Mouse (Mus musculus): Measurements from ENCODE around the gene Fnbp1. TPM values are rescaled to one million over a fixed set of nuclear protein-coding genes. Genes with fewer than 3 reads are reported as not detected.

Fnbp1 gene
- polyA plus RNA-seq, 2 experiments from 2014 or later, result 78.2 to 90.0 TPM

Other genes starting within 250 kb of the Fnbp1 start
- gene Ptges, start 212.1 kb downstream of the Fnbp1 start, polyA plus RNA-seq (2017; shearing (Covaris generic)), result not detected
- gene Tor1b, start 189.0 kb downstream of the Fnbp1 start, polyA plus RNA-seq (2017; shearing (Covaris generic)), result 10 to 100 TPM; 24.5 to 25.6 TPM
- gene Tor1a, start 174.1 kb downstream of the Fnbp1 start, polyA plus RNA-seq (2017; shearing (Covaris generic)), result 10 to 100 TPM; 66.2 to 86.1 TPM
- 100 to 1,000 TPM in 1 of 2 experiments, 10 to 100 TPM in 1; 86.1 to 107 TPM for gene BC005624, start 159.8 kb downstream of the Fnbp1 start, polyA plus RNA-seq (2017; shearing (Covaris generic))
- 10 to 100 TPM; 11.0 to 25.8 TPM for gene Usp20, start 159.7 kb downstream of the Fnbp1 start, polyA plus RNA-seq (2017; shearing (Covaris generic))
- 10 to 100 TPM; 56.6 to 60.7 TPM for gene Gpr107, start 10.3 kb upstream of the Fnbp1 start, polyA plus RNA-seq (2017; shearing (Covaris generic))
- 1 to 10 TPM in 1 of 2 experiments, under 1 TPM in 1; 0.63 to 1.4 TPM for gene Ncs1, start 103.8 kb upstream of the Fnbp1 start, polyA plus RNA-seq (2017; shearing (Covaris generic))
- under 1 TPM; 0.36 to 0.48 TPM for gene Hmcn2, start 172.4 kb upstream of the Fnbp1 start, polyA plus RNA-seq (2017; shearing (Covaris generic))